Mouse (Mus musculus) C2C12 (cell line): ENCODE data around the gene P2rx2. TPM values are rescaled to one million over a fixed set of nuclear protein-coding genes. Genes with fewer than 3 reads are reported as not detected.

Experiments
- H3K27me3 ChIP-seq: one replicate; pipeline ENCODE4 v1.6.1; 2011; ENCODE audit not compliant: control insufficient read depth, insufficient read depth, insufficient read length
- H3K36me3 ChIP-seq: one replicate; pipeline ENCODE4 v1.6.1; 2011; ENCODE audit not compliant: control insufficient read depth, insufficient read depth
- H3K4me3 ChIP-seq: one replicate; pipeline ENCODE4 v1.5.1; 2011; ENCODE audit warnings: mild to moderate bottlenecking, control low read depth; ENCODE audit not compliant: poor library complexity, insufficient read depth, severe bottlenecking
- H3K79me2 ChIP-seq: one replicate; pipeline ENCODE4 v1.6.1; 2011; ENCODE audit not compliant: control insufficient read depth, insufficient read depth
- H3K79me3 ChIP-seq: one replicate; pipeline ENCODE4 v1.6.1; 2011; ENCODE audit warnings: low read depth, control low read depth
- H3ac ChIP-seq: one replicate; pipeline ENCODE3; 2011; ENCODE audit warnings: low read depth; ENCODE audit not compliant: control insufficient read depth, insufficient read length
- CEBPB ChIP-seq: IDR thresholded peaks from one replicate; pipeline ENCODE4 v1.6.1; 2011; ENCODE audit warnings: low read depth, mild to moderate bottlenecking, control low read depth, moderate library complexity
- CTCF ChIP-seq: IDR thresholded peaks from one replicate; pipeline ENCODE4 v1.5.1; 2011; ENCODE audit not compliant: control insufficient read depth, insufficient read depth, insufficient read length
- FOSL1 ChIP-seq: IDR thresholded peaks from one replicate; pipeline ENCODE4 v1.8.0; 2011; ENCODE audit warnings: mild to moderate bottlenecking, low read length; ENCODE audit not compliant: poor library complexity, insufficient read depth, severe bottlenecking
- MAX ChIP-seq: IDR thresholded peaks from one replicate; pipeline ENCODE4 v1.6.1; 2011; ENCODE audit warnings: mild to moderate bottlenecking, control low read depth
- MYOD1 ChIP-seq: IDR thresholded peaks from one replicate; pipeline ENCODE4 v1.6.1; 2011; ENCODE audit warnings: low read depth; ENCODE audit not compliant: control insufficient read depth, insufficient read length
- MYOG ChIP-seq: IDR thresholded peaks from one replicate; pipeline ENCODE4 v1.6.1; 2011; ENCODE audit not compliant: control insufficient read depth, insufficient read length; ENCODE audit errors: extremely low read depth
- USF1 ChIP-seq: IDR thresholded peaks from one replicate; pipeline ENCODE4 v1.6.1; 2011; ENCODE audit warnings: low read depth, mild to moderate bottlenecking, control low read depth, moderate library complexity
- polyA plus RNA-seq: library from polyadenylated mRNA; unstranded; fragments of >200 nt; fragmentation: generic; extraction: Trizol; gene quantifications from one replicate; pipeline ENCODE4 v1.2.1, GENCODE M21; 2012; ENCODE audit warnings: missing spikeins

P2rx2 gene
- polyA plus RNA-seq, 1 experiment, result 0.09 TPM

GRCm38 (mm10) chr5:110363822-110364545, 21.0 kb upstream of the P2rx2 start:
- Histone ChIP-seq H3K79me3 (no peaks in the 10 kb centered on the region), H3K36me3 (no peaks in the 10 kb centered on the region), H3K4me3 (no peak overlapping the region), H3K27me3 (no peaks in the 10 kb centered on the region), H3K79me2 (no peaks in the 10 kb centered on the region), H3ac (no peak overlapping the region)
- TF ChIP-seq MAX (no peak), CTCF (no peak)

- Histone ChIP-seq H3K79me3 (no peaks in the 10 kb centered on the region), H3K27me3 (no peaks in the 10 kb centered on the region), H3ac (no peak overlapping the region), H3K79me2 (no peaks in the 10 kb centered on the region), H3K36me3 (no peaks in the 10 kb centered on the region), H3K4me3 (no peak overlapping the region)
- TF ChIP-seq USF1 (no peak), FOSL1 (no peak), CTCF (no peak), MYOD1 (no peak), CEBPB (no peak), MAX (no peak)
Observed at GRCm38 (mm10) chr5:110363179-110363821, 20.3 kb upstream of the P2rx2 start.

GRCm38 (mm10) chr5:110362813-110363178, 19.8 kb upstream of the P2rx2 start:
- Histone ChIP-seq H3K27me3 (no peaks in the 10 kb centered on the region), H3K79me3 (no peaks in the 10 kb centered on the region), H3K79me2 (no peaks in the 10 kb centered on the region), H3K4me3 (no peak overlapping the region), H3ac (no peak overlapping the region), H3K36me3 (no peaks in the 10 kb centered on the region)
- TF ChIP-seq FOSL1, result no peak
- no peak for TF ChIP-seq CEBPB
- no peak for TF ChIP-seq USF1
- TF ChIP-seq MYOD1, result no peak
- no peak for TF ChIP-seq MYOG
- no peak for TF ChIP-seq CTCF
- TF ChIP-seq MAX, result no peak

- Histone ChIP-seq H3ac (no peak overlapping the region), H3K79me3 (no peaks in the 10 kb centered on the region), H3K4me3 (no peak overlapping the region), H3K27me3 (no peaks in the 10 kb centered on the region), H3K36me3 (no peaks in the 10 kb centered on the region), H3K79me2 (no peaks in the 10 kb centered on the region)
- TF ChIP-seq CTCF (no peak), MYOG (no peak), FOSL1 (no peak), USF1 (no peak), MAX (no peak), MYOD1 (no peak), CEBPB (no peak)
Observed at GRCm38 (mm10) chr5:110361465-110361864, 18.5 kb upstream of the P2rx2 start.

GRCm38 (mm10) chr5:110357531-110358179, 14.6 kb upstream of the P2rx2 start:
- TF ChIP-seq MYOD1, result no peak
- no peak for TF ChIP-seq MAX
- TF ChIP-seq CTCF, result peak; percentile 48

More at GRCm38 (mm10) chr5:110357531-110358179, 14.6 kb upstream of the P2rx2 start:
- Histone ChIP-seq H3K27me3 (no peaks in the 10 kb centered on the region), H3ac (no peak overlapping the region), H3K36me3 (no peaks in the 10 kb centered on the region), H3K4me3 (no peak overlapping the region), H3K79me2 (no peaks in the 10 kb centered on the region), H3K79me3 (no peaks in the 10 kb centered on the region)
